Mouse (Mus musculus) lung, embryonic 15.5 days (tissue): ENCODE data around the gene Sprr2f. TPM values are rescaled to one million over a fixed set of nuclear protein-coding genes. Genes with fewer than 3 reads are reported as not detected.

Source experiments
- ATAC-seq: fragments of 200-750 bp; cut with Nextera tagmentation; 2 replicates; pipeline ENCODE4 v1.8.0; 2017; ENCODE audit warnings: moderate number of reproducible peaks, borderline replicate concordance; ENCODE audit not compliant: low FRiP score, low TSS enrichment; ENCODE audit errors: extremely low read depth
- H3K27ac ChIP-seq: fragments of 300-500 bp; sonication (generic); 2 replicates; pipeline ENCODE4 v1.5.1; 2015; ENCODE audit warnings: moderate library complexity, mild to moderate bottlenecking, inconsistent platforms
- H3K27me3 ChIP-seq: fragments of 300-500 bp; sonication (generic); 2 replicates; pipeline ENCODE4 v1.6.1; 2015; ENCODE audit warnings: inconsistent platforms
- H3K36me3 ChIP-seq: fragments of 300-500 bp; sonication (generic); 2 replicates; pipeline ENCODE4 v1.6.1; 2015; ENCODE audit warnings: inconsistent platforms
- H3K4me1 ChIP-seq: fragments of 300-500 bp; sonication (generic); 2 replicates; pipeline ENCODE4 v1.6.1; 2015; ENCODE audit warnings: inconsistent platforms
- H3K4me2 ChIP-seq: fragments of 300-500 bp; sonication (generic); 2 replicates; pipeline ENCODE4 v1.6.1; 2015; ENCODE audit warnings: inconsistent platforms, mild to moderate bottlenecking, moderate library complexity
- H3K4me3 ChIP-seq: fragments of 300-500 bp; sonication (generic); 2 replicates; pipeline ENCODE4 v1.5.1; 2015; ENCODE audit warnings: mild to moderate bottlenecking, inconsistent platforms
- H3K9ac ChIP-seq: fragments of 300-500 bp; sonication (generic); 2 replicates; pipeline ENCODE4 v1.6.1; 2015; ENCODE audit warnings: inconsistent platforms
- H3K9me3 ChIP-seq: fragments of 300-500 bp; sonication (generic); 2 replicates; pipeline ENCODE4 v1.6.1; 2016; ENCODE audit warnings: inconsistent platforms
- WGBS: fragments of 180-500 bp; shearing (Covaris S2); methylation state at CpG from one replicate; pipeline ENCODE4 v1.1.7; 2015; 5-methylcytosine and 5-hydroxymethylcytosine counted together
- polyA plus RNA-seq: library from polyadenylated mRNA; unstranded; fragments of >200 nt; fragmentation: Nextera tagmentation; extraction: Ambion mirVana; gene quantifications from 2 replicates; pipeline ENCODE4 v1.2.1, GENCODE M21; 2015

The Sprr2f gene
- polyA plus RNA-seq, result not detected in 2 replicates

GRCm38 (mm10) chr3:92364887-92365286, at the start of gene Sprr2f:
TSS of gene Sprr2f (plus strand) at chr3:92365187.
- 67% methylated on average over 3 of the region's 3 CpGs for WGBS
- H3K4me2 ChIP-seq, result no peak within 1 kb of the TSS
- no peaks in the 10 kb centered on the region for H3K36me3 ChIP-seq
- no peaks in the 10 kb centered on the region for H3K27me3 ChIP-seq
- ATAC-seq, result no peak
- no peak within 1 kb of the TSS for H3K27ac ChIP-seq
- H3K4me3 ChIP-seq, result no peak within 1 kb of the TSS
- no peaks in the 10 kb centered on the region for H3K9me3 ChIP-seq
- no peak within 1 kb of the TSS for H3K9ac ChIP-seq
- no peaks in the 10 kb centered on the region for H3K4me1 ChIP-seq

DNA sequence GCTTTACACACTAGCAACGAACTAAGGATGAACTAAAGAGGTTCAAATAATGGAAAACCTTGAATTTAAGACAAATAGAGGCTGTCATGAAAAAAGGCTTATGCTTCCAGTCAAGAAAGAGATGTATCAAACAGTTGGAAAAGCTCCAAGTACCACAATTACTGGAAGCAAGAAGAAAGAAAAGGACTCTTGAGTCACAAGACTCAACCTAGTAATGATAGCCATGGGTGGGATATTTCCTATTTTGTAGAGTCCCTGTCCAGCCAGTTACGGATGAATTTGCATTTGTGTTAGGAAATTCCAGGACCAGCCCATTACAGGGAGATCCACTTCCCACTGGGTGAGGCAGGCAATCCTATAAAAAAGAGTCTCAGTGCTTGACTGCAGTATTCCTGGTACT, 48.7 kb upstream of the Sprr2f start, which contains the start of gene Sprr2b:
TSS of gene Sprr2b (plus strand) at position 301 of the 400 bp plus-strand sequence.
- 72% methylated on average over 2 of the region's 2 CpGs for WGBS

GRCm38 (mm10) chr3:92317384-92317783, 47.6 kb upstream of the Sprr2f start:
- H3K4me2 ChIP-seq, result no peak overlapping the region
- no peaks in the 10 kb centered on the region for H3K27me3 ChIP-seq
- H3K4me3 ChIP-seq, result no peak overlapping the region
- 83% methylated on average over 2 of the region's 2 CpGs for whole genome bisulfite sequencing
- no peak overlapping the region for H3K9ac ChIP-seq
- no peaks in the 10 kb centered on the region for H3K36me3 ChIP-seq
- no peak overlapping the region for H3K27ac ChIP-seq
- ATAC-seq, result no peak
- H3K4me1 ChIP-seq, result no peaks in the 10 kb centered on the region
- no peaks in the 10 kb centered on the region for H3K9me3 ChIP-seq

More for the DNA sequence above, 48.7 kb upstream of the Sprr2f start, which contains the start of gene Sprr2b:
- Histone ChIP-seq H3K4me2 (no peak within 1 kb of the TSS), H3K36me3 (no peaks in the 10 kb centered on the region), H3K4me1 (no peaks in the 10 kb centered on the region), H3K27me3 (no peaks in the 10 kb centered on the region), H3K9me3 (no peaks in the 10 kb centered on the region), H3K4me3 (no peak within 1 kb of the TSS), H3K9ac (no peak within 1 kb of the TSS), H3K27ac (no peak within 1 kb of the TSS)
- no peak for ATAC-seq

GRCm38 (mm10) chr3:92336278-92336677, 28.7 kb upstream of the Sprr2f start:
- H3K9ac ChIP-seq, result no peak overlapping the region
- no peak overlapping the region for H3K4me2 ChIP-seq
- no peaks in the 10 kb centered on the region for H3K36me3 ChIP-seq
- no peak overlapping the region for H3K27ac ChIP-seq
- H3K9me3 ChIP-seq, result no peaks in the 10 kb centered on the region
- ATAC-seq, result no peak
- 57% methylated on average over 1 of the region's 1 CpGs for WGBS
- no peak overlapping the region for H3K4me3 ChIP-seq
- H3K4me1 ChIP-seq, result no peaks in the 10 kb centered on the region
- no peaks in the 10 kb centered on the region for H3K27me3 ChIP-seq

DNA sequence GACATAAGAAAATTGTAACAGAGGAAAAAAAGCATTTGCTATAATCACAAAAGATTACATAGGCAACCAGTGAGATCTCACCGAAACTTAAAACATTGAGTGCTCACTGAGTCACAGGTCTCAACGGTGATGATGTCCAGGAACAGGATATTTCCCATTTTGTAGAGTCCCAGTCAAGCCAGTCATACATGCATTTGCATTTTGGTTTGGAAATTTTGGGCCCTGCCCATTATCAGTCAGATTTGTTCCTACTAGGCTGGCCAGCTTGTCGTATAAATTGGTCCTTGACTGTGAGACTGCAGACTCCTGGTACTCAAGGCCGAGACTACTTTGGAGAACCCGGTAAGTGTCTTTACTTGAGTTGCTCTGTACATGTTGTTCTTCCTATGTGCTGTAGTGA, 26.1 kb upstream of the Sprr2f start, which contains the start of gene Sprr2d:
TSS of gene Sprr2d (plus strand) at position 301 of the 400 bp plus-strand sequence.
- no peaks in the 10 kb centered on the region for H3K9me3 ChIP-seq
- 81% methylated on average over 5 of the region's 5 CpGs for WGBS
- no peak within 1 kb of the TSS for H3K4me2 ChIP-seq
- no peak within 1 kb of the TSS for H3K4me3 ChIP-seq
- H3K27ac ChIP-seq, result no peak within 1 kb of the TSS
- no peak within 1 kb of the TSS for H3K9ac ChIP-seq
- no peak for ATAC-seq
- H3K4me1 ChIP-seq, result no peaks in the 10 kb centered on the region
- no peaks in the 10 kb centered on the region for H3K36me3 ChIP-seq
- no peaks in the 10 kb centered on the region for H3K27me3 ChIP-seq

DNA sequence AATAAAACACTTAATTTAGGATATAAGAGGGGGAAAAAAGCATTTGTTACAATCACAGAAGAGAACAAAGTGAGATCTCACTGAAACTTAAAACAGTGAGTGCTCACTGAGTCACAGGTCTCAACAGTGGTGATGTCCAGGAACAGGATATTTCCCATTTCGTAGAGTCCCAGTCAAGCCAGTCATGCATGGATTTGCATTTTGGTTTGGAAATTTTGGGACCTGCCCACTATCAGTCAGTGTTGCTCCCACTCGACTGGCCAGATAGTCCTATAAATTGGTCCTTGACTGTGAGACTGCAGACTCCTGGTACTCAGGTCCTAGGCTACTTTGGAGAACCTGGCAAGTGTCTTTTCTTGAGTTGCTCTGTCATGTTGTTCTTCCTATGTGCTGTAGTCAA, 13.1 kb upstream of the Sprr2f start, which contains the start of gene Sprr2e:
TSS of gene Sprr2e (plus strand) at position 301 of the 400 bp plus-strand sequence.
- H3K36me3 ChIP-seq, result no peaks in the 10 kb centered on the region
- no peak within 1 kb of the TSS for H3K27ac ChIP-seq
- H3K4me1 ChIP-seq, result no peaks in the 10 kb centered on the region
- H3K9me3 ChIP-seq, result no peaks in the 10 kb centered on the region
- no peaks in the 10 kb centered on the region for H3K27me3 ChIP-seq
- H3K4me2 ChIP-seq, result no peak within 1 kb of the TSS
- ATAC-seq, result no peak
- H3K9ac ChIP-seq, result no peak within 1 kb of the TSS
- no peak within 1 kb of the TSS for H3K4me3 ChIP-seq
- 80% methylated on average over 2 of the region's 2 CpGs for WGBS

- H3K4me2 ChIP-seq, result no peak overlapping the region
- no peaks in the 10 kb centered on the region for H3K27me3 ChIP-seq
- no peak overlapping the region for H3K9ac ChIP-seq
- no peaks in the 10 kb centered on the region for H3K36me3 ChIP-seq
- H3K9me3 ChIP-seq, result no peaks in the 10 kb centered on the region
- H3K4me1 ChIP-seq, result no peaks in the 10 kb centered on the region
- no peak overlapping the region for H3K4me3 ChIP-seq
- no peak for ATAC-seq
- H3K27ac ChIP-seq, result no peak overlapping the region
Measured at GRCm38 (mm10) chr3:92361619-92362018, 3.4 kb upstream of the Sprr2f start.

- H3K4me1 ChIP-seq, result no peaks in the 10 kb centered on the region
- WGBS, result 67% methylated on average over 2 of the region's 2 CpGs
Measured at GRCm38 (mm10) chr3:92373613-92374012, 8.6 kb downstream of the Sprr2f start.

DNA sequence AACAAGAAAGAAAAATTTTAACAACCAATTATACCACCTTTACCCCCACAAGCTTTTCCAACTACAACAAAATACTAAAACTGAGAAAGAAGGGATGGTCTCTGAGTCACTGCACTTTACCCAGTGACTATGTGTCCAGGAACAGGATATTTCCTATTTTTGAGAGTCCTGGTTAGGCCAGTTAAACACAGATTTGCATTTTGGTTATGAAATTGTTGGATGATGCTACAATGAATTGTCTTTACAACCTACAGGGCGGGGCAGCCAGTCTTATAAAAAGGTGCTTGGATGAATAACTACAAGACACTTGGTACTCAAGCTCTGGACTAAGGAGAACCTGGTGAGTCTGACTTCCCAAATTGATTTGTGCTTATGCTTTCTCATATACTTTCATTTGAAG, 20.4 kb downstream of the Sprr2f start, which contains the start of gene Sprr2h:
TSS of gene Sprr2h (plus strand) at position 301 of the 400 bp plus-strand sequence.
- no peak within 1 kb of the TSS for H3K9ac ChIP-seq
- no peaks in the 10 kb centered on the region for H3K9me3 ChIP-seq
- H3K27me3 ChIP-seq, result no peaks in the 10 kb centered on the region
- ATAC-seq, result no peak
- H3K27ac ChIP-seq, result no peak within 1 kb of the TSS
- 77% methylated on average over 1 of the region's 1 CpGs for WGBS
- no peak within 1 kb of the TSS for H3K4me2 ChIP-seq
- H3K4me3 ChIP-seq, result no peak within 1 kb of the TSS
- no peaks in the 10 kb centered on the region for H3K4me1 ChIP-seq
- H3K36me3 ChIP-seq, result no peaks in the 10 kb centered on the region

More at GRCm38 (mm10) chr3:92373613-92374012, 8.6 kb downstream of the Sprr2f start:
- Histone ChIP-seq H3K27me3 (no peaks in the 10 kb centered on the region), H3K9ac (no peak overlapping the region), H3K4me3 (no peak overlapping the region), H3K27ac (no peak overlapping the region), H3K36me3 (no peaks in the 10 kb centered on the region), H3K9me3 (no peaks in the 10 kb centered on the region), H3K4me2 (no peak overlapping the region)
- no peak for ATAC-seq

DNA sequence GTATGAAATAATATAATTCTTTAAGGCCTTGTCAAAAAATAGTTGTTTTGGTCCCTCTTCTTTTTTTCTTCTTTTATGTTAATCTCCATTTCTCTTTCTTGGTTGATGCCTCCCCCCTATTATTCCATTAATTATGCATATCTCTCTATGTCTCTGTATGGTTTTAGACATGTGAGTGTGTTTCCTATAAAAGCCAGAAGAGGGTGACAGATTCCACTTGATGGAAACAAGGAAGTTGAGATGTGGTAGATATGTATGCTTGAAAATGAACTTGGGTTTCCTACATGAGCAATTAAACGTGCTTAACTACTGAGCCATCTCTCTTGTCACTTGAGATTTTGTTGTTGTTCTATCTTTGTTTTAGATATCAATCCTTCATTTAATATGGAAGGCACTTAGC, 29.3 kb downstream of the Sprr2f start:
- H3K36me3 ChIP-seq, result no peaks in the 10 kb centered on the region
- 45% methylated on average over 1 of the region's 1 CpGs for WGBS
- H3K9me3 ChIP-seq, result no peaks in the 10 kb centered on the region
- H3K27me3 ChIP-seq, result no peaks in the 10 kb centered on the region
- H3K27ac ChIP-seq, result no peak overlapping the region
- ATAC-seq, result no peak
- no peak overlapping the region for H3K9ac ChIP-seq
- no peak overlapping the region for H3K4me2 ChIP-seq
- no peaks in the 10 kb centered on the region for H3K4me1 ChIP-seq
- H3K4me3 ChIP-seq, result no peak overlapping the region

- H3K4me1 ChIP-seq, result no peaks in the 10 kb centered on the region
- H3K4me3 ChIP-seq, result no peak within 1 kb of the TSS
- H3K9ac ChIP-seq, result no peak within 1 kb of the TSS
- H3K27me3 ChIP-seq, result no peaks in the 10 kb centered on the region
- 87% methylated on average over 2 of the region's 2 CpGs for WGBS
- no peak for ATAC-seq
- H3K9me3 ChIP-seq, result no peaks in the 10 kb centered on the region
- no peak within 1 kb of the TSS for H3K27ac ChIP-seq
- no peaks in the 10 kb centered on the region for H3K36me3 ChIP-seq
- no peak within 1 kb of the TSS for H3K4me2 ChIP-seq
Measured at GRCm38 (mm10) chr3:92407691-92408090, 42.7 kb downstream of the Sprr2f start, which contains the start of gene Sprr2i. TSS of gene Sprr2i (plus strand) at chr3:92407991.
